Mouse (Mus musculus) gastrocnemius, postnatal 14 days (tissue): ENCODE results near the gene Ralgapa2. TPM values are rescaled to one million over a fixed set of nuclear protein-coding genes. Genes with fewer than 3 reads are reported as not detected.

Experiments
- DNase-seq: peaks from one replicate; pipeline ENCODE4 v3.0.0; 2021; ENCODE audit warnings: mixed read lengths
- intact Hi-C: fragments of 180-260 bp; cut with DNase I; formaldehyde crosslinking; loops from one replicate; pipeline ENCODE4 v1.15.1; 2025; ENCODE audit warnings: low total_unique reads
- total RNA-seq, 2 experiments: library from RNA; stranded (reverse); gene quantifications; 2 replicates each; pipeline ENCODE4 v1.2.3; 2021

Ralgapa2 gene
- total RNA-seq, 2 experiments from 2014 or later = 2.9 to 5.0 TPM

DNA sequence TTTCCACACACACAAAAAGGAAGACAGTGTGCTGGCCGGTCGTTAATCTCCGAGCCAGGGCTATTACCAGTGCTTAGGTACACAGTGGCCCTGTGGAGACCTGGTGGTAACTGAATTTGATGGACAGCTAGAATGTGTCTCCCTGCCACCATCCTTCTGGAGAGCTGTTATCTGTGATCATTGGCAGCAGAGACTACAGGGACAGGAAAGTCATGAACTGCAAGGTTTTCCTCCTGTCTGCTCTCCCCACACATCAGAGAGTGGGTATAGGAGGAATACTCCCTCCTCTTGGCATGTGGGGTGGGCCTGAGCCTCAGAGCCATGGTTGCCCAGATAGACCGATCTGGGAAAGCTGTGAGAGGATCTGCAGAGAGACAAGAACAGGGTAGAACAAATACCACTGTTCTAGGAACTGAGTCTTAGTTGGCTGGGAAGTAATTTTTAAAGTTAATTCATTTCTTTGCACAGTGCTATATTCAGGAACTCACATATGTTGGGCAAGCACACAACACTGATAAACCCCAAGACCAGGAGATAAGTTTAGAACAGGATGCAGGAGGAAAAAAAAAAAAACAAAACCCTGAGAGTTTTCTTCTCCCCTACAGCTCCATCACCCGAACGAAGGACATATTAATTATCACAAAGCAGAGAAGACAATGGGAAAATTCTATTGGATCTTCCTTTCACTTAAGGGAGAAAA lies 231.8 kb downstream of the Ralgapa2 start:
- intact Hi-C loops = no loop called here
- DNase-seq = no peak

DNA sequence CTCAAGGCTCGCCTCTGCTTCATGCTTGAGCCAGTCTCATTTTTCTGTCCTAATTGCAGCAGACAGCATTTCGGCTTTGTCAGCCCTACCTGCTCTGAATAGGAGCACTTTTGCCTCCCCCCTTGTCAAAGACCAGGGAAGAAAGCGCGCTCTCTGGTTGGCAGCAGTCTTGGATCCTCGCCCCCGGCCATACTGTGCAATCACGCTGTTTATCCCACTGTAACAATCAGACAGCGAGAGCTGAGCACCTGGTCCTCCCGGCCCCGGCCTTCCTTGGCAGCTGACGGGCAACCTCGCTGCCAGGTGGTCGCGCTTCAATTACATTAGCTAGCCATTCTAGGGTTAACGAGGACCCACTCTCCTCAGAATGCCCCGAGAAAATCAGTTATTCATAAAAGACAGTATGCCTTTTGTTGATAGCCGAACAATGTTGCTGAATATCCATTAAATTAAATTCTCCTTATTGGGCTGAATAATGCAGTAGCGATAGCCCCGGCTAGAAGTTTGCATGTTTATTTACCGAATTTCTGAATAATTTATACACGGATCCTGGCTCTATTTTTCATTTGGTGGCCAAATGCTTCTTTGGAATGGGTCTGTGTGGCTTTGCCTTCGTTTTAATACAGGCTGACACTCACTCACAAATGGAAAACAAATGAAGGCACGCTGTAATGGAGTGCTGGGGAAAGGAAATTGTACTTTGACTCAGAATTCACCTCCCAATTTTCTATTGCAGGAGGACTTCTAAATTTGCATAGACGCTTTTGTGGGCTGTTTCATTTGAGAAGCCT lies 232.5 kb downstream of the Ralgapa2 start:
- DNase-seq = no peak
- intact Hi-C loops = no loop called here

DNA sequence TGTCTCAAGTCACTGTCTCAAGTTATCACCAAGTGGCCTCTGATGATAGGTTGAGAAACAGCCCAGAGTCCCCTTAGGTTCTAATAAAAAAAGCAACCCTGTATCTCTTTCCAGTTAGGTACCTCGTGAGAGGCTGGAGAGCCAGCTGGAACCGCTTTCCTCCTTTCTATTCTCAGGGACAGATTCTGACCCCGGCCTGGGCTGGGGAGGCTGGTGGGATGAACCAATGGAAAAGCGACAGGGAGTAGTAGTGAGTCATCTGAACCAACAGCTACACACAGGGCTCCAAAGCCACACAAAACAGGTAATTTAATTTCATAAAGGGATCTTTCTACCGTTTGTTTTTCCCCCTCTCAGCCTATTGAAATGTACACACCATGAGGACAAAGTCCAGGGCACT lies 233.8 kb downstream of the Ralgapa2 start:
- intact Hi-C loops = no loop called here
- no peak for DNase-seq

DNA sequence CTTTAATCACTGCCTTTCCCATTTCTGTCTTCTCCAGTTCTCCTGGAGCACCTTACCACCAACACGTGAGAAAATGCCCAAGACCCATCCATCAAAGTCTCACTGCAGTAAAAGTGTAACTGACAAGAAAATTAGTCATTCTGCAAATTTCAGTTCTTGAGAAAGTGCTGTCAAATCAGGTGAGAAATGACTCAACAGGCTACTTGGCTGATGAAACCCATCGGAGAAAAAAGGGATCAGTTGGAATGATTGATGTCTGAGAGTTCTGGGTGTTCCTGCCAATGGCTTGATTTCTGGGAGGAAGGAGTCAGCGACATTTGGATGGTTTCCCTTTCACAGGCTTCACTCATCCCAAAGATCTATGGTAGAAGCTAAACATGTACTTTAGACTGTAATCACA lies 245.6 kb downstream of the Ralgapa2 start:
- DNase-seq = no peak
- intact Hi-C loops = no loop called here

DNA sequence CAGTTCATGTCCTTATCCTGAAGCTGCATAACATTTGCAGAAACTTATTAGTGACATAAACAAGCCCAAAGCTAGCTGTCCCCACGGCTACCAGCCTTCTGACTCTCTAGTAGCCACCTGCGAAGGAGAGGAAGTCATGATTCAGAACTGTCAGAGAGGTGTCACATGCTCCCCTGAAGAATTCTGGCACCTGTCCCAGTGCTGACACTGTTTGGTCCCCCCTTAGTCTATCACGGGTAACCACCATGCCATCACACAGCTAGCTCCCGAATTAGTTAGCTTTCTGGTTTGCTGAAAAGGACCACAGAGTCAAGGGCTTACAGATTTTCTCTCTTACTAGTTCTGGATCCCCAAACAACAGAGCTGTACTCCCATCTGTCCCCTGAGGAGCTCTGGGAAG lies 247.1 kb downstream of the Ralgapa2 start:
- intact Hi-C loops = no loop called here
- DNase-seq = no peak

DNA sequence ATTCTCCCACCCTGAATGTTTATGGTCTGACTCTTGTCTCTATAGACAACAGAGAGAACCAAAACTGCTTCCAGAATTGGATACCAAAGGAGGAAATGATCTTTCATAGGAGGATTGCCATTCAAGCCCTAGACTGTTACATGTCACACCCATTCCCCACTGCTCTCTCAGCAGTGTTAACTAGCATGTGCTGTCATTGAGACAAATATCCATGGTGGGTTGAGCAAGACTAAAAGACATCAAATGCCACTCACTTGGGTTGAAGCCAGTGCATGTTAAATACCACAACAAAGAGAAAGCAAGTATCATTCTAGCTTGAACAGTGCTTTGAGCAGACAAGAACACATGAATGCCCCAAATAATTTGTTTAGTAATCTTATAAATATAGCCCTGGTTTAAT lies 249.2 kb downstream of the Ralgapa2 start:
- no peak for DNase-seq
- intact Hi-C loops = no loop called here

DNA sequence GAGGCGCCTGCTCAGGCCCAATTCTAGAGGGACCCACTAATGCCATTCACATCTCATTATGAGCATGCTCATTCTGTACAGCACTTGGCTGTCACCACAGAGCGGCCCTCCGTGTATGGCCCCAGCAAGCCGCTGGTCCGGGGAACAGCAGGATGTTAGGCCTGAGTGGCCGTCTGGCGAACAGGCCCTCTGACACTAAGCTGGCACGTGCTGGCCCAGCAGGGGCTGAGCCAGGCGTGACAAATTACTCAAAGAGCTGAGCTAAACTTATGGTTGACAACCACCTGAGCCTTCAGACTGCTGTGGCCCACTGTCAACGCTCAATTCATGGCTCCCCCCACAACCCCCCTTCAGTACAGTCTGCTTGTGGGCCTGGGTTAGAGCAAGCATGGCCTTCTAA lies 249.9 kb downstream of the Ralgapa2 start:
- intact Hi-C loops = no loop called here
- no peak for DNase-seq

DNA sequence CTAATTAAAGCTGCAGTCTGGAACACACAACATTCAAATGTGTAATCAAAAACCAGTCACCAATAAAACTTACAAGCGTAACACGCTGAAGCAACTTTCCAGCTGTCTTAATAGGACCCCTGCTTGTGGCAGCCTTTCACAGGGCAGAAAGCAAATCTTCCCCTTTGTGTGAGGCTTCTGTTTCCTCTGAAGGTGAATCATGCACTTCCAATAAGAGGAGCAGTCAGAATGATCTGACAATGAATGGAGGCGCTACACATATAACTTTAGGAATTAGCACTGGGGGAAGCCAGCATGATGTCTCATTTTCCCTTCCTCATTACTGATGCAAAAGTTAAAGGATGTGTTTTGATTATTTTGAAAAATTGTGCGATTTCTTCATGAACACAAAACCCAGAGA lies 251.0 kb downstream of the Ralgapa2 start:
- DNase-seq = no peak
- intact Hi-C loops = no loop called here

DNA sequence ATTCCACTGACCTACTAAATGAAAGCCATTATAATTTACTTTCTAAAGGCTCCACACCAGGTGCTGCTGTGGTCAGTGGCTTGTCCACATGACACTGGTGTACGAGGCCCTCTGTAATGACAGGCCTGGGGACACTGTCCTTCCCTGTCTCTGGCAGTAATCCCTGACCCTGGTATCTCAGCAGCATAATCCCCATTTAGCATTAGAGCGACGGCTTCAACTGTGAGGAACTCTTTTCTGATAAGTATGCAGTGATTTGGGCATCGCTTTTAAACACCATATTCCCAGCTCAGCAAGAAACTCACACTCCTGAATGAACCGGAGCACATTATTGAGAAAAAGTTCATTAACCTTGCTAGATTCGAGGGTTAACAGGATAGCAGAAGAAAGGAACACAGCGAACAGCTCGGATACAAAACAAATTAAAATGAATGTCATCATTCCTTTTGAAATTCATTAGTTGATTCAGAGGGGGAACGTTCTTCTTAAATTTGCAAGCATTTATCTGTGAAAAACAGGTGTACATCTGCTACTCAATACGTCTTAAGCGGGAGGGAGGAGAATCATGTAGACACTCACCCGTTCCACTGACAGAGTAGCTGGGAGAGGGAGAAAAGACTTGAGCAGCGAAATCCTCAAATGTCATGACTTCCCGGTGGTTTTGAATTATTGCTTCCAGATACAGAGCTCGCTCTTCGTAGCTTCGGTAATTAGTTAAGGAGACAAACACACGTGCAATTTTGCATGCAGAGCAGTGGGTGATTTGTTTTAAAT lies 252.2 kb downstream of the Ralgapa2 start:
- intact Hi-C loops = no loop called here
- DNase-seq = no peak

DNA sequence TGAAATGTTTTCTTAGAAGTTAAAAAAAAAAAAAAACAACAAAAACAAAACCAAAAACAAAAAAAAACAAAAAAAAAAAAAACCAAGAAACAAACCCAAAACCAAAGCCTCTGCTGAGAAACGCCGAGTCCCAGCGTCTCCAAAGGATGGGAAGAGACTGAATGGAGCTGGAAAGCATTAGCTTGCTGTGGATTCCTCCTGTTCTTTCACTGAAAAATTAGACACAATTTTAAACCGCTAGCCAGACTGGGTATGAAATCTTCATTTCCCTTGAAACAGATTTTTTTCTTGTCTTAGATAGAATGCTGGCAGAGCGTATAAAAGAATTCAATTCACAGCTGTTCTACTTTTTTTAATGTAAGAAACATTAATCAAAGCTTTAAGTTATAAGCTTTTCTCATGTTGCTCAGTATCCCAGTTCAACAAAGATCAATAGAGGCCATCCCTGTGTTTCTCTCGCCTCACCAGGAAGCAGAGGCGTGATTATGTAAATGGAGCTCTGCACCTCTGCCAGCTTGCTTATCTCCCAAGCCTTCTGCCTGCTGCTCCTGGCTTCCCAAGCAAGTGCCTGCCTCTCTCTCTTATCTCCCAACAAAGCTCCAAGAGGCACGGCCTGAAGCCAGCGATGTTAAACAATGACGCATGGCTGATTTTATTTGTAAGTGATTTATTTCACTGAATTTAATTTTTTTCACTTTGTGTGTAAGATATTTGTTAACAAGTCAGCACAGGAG lies 253.2 kb downstream of the Ralgapa2 start:
- no peak for DNase-seq
- intact Hi-C loops = no loop called here

DNA sequence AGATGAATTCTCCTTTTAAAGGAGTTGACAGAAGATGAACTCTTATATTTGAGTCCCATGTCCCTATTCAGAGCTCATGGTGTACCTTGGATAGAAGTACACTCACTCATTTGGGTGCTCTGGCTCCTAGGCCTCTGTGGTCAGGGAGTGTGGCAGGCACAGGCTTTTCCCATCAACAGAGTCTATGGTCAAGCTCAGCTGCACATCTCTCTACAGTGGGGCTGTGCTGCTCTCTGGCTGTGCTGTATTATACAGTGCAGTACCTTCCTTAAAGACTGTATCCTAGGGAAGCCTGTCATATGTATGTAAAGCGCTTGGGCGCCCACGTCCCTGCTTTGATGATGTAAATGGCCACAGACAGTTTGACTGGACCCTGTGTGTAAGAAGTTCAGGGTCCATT lies 254.5 kb downstream of the Ralgapa2 start:
- no peak for DNase-seq
- intact Hi-C loops = no loop called here

DNA sequence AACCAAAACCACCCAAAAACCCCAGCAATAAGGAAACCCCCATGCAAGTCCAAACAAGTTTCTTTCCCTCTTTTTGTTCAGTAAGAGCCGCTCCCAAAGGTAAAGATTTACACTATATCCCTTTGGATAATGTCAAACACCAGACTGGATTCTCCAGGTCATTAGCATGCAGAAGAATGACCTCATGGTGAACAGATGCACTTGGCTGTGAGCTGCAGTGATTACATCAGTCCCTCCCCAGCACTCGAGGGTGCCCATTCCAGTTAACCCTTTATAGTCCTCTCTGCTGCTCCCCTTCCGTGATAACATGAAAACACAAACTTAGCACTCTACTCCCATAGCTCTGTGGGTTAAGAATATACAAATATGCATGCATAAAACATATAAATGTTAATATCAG lies 255.1 kb downstream of the Ralgapa2 start:
- no peak for DNase-seq
- intact Hi-C loops = no loop called here

DNA sequence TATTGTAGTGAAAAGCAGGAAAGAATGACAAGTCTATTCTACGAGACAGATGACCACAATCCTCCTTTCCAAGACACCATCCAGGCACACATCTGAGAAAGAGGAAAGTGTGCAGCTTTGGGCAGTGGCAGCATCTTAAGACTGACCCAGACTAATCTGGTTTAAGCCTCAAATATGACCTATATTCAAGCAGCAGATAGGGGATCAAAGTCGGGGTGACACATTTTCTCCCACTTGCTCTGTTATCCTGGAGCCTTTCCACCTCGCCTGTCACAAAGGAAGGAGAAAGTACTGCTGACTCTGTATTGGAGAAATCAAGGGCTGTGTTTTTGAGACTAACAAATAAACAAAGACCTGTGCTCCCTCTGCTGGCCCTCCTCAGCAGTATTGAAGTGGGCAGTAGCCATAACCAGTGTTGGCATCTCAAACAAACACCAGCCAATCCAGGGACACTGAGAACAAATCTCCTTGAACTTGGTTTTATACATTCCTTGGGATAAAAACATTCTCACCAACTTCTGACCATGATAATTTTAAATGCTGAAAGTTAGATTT lies 255.7 kb downstream of the Ralgapa2 start:
- DNase-seq = peak; percentile 19
- intact Hi-C loops = no loop called here

DNA sequence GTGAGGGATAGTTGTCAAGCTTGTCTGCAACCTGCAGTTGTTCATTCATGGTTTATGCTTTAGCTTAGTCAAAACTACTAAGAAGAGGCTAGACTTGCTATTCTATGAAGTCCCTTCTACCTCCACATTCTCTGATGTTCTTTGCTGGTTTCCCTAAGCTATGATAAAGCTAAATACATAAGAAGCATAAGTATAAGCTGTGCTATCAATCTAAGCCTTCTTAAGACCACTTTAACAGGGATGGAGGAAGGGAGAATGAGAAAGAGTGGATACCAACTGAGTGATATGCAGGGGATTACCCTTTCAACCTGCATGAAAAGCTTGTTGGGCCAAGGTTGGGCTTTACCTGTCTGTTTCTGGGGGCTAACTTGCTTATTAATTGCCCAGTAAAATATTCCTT lies 256.5 kb downstream of the Ralgapa2 start:
- DNase-seq = no peak
- intact Hi-C loops = no loop called here

DNA sequence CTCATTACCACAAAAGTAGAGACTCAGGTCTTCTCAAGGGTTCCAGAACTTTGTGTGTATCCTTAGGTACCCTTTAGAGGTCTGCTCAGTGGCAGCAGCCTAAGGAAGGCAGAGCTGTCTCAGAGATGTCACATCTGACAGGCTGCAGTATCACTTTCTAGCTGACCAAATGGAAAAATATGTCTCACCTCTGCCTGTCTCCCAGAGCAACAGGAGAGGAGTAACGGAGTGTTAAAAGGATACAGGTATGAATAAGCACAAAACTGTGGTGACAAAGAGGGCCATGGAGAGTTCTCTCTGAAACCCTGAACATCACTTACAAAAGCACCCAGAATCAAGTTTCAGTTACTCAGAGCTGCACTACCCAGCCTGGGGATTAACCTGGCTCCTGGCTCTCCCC lies 257.8 kb downstream of the Ralgapa2 start:
- DNase-seq = no peak
- intact Hi-C loops = no loop called here

DNA sequence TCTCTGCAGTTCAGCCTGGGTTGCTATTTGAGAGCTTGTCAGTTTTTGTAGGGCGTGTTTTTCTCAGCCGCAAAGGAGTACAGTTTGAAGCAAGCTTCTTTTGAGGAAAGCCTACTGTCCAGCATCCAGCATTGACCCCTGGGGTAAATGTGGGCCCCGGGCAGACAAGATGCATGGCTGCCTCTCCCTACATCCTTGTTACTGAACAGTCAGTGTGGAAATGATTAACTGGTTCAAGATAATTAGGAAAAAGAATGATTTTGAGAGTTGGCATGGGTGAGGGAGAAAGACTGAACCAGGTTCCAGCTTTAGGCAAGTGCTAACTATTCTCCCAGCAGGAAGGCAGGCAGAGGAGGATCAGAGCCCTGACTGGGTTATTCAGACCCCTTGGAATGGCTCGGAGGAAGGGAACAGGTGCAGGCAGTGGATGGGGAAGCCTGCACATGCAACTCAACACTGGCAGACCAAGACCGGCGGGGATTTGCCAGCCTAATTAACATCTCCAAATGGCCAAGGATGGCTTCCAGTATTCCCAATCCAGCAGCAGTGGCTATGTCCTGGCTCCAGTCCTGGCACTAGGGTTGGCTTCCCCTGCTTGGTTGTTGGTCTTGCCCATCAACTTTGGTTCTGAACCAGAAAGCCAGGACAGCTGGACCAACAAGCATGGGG lies 261.8 kb downstream of the Ralgapa2 start:
- intact Hi-C loops = no loop called here
- no peak for DNase-seq

DNA sequence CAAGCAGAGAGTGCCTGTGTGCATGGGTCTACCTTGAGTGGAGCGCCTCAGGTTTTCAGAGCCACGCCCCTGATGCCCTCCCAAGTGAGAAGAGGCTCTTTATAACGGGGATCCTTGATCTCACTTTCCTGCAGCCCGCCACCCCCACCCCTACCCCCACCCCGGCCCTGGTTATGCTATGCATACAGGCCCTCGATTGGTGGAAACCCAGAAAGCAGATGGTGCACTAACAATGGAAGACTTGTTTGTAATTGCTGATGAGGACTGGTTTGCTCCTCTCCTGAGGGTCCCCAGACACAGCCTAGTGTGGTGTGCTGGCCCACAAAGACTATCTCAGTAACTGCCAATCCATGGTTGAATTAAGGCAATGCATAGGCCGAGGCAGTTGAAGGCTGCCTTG lies 263.1 kb downstream of the Ralgapa2 start:
- intact Hi-C loops = no loop called here
- DNase-seq = no peak

DNA sequence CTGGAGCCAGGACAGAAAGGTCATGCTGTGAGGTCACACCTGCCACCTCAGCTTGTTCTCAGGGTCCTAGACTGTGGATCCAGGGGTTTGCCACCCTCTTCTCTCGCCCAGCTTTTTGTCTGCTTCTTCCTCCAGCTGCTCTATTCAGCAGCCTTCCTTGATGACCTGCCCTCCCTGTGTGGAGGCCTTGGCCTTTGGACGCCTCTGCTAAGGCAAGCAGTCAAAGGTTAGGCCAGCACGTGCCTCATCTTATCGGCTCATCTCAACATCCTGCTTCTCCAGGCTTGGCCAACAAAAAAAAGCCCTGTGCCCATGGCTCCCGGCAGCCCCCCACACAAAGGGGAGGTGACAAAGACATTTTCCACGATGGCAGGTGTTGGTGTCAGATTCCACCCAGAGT lies 264.6 kb downstream of the Ralgapa2 start:
- intact Hi-C loops = no loop called here
- DNase-seq = no peak

DNA sequence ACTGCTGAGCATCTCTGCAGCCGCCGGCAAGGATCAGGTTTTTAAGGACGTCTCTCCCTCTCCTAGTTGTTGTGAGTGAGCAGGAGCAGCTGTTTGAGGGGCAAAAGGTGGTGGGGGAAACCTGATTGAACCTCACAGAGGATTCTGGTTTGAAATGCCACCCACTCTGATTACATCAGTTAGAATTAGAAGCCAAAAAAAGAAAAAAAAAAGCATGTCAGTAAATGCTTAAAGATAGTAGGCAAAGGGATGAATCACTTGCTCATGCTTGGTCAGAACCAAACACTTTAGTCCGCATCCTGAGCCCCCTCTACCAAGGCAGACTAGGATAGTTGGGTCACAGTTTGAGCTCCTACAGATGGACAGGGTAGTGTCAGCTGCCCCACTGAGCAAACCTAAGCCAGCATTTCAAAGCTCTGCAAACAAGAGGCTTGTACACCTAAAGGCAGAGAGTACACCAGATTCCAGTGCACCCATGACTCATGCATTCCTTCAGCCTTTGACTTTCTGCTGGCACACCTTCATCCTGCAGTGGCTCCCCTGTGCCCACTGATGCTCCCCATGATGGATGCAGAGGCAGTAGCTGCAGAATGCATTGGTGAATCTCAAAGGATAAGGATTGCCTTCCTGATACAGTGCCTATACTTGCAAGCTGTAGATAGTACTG lies 265.6 kb downstream of the Ralgapa2 start:
- no peak for DNase-seq
- intact Hi-C loops = no loop called here
